Mouse (Mus musculus) cerebellum, postnatal 14 days (tissue): ENCODE data around the gene Usp32.

ENCODE experiments used
- DNase-seq, 2 experiments: peaks; one replicate each; pipeline ENCODE4 v3.0.0; 2021; ENCODE audit warnings: mixed read lengths in 2 of 2

Gene Usp32

GRCm38 (mm10) chr11:84978113-84978512, 161.8 kb downstream of the Usp32 start:
- DNase-seq = peak; percentile 80 to 90

GRCm38 (mm10) chr11:84977385-84977952, 162.5 kb downstream of the Usp32 start:
- DNase-seq = no peak

- DNase-seq = no peak
Measured at GRCm38 (mm10) chr11:84976706-84977105, 163.3 kb downstream of the Usp32 start.

- DNase-seq = no peak
Measured at GRCm38 (mm10) chr11:84974582-84974981, 165.4 kb downstream of the Usp32 start.

GRCm38 (mm10) chr11:84973661-84974060, 166.3 kb downstream of the Usp32 start:
- no peak for DNase-seq

- peak; percentile 58 to 66 for DNase-seq
Measured at GRCm38 (mm10) chr11:84972067-84972466, 167.9 kb downstream of the Usp32 start.

GRCm38 (mm10) chr11:84968775-84969174, 171.2 kb downstream of the Usp32 start:
- peak in 1 of 2 experiments; percentile 57 for DNase-seq

GRCm38 (mm10) chr11:84968309-84968708, 171.7 kb downstream of the Usp32 start:
- DNase-seq = no peak

GRCm38 (mm10) chr11:84967113-84967512, 172.8 kb downstream of the Usp32 start:
- no peak for DNase-seq

- DNase-seq = no peak
Measured at GRCm38 (mm10) chr11:84966696-84967095, 173.3 kb downstream of the Usp32 start.

- DNase-seq = peak in 1 of 2 experiments; percentile 1
Measured at GRCm38 (mm10) chr11:84963556-84963955, 176.4 kb downstream of the Usp32 start.

GRCm38 (mm10) chr11:84962536-84962935, 177.4 kb downstream of the Usp32 start:
- DNase-seq = no peak

GRCm38 (mm10) chr11:84961571-84961970, 178.4 kb downstream of the Usp32 start:
- no peak for DNase-seq

GRCm38 (mm10) chr11:84960780-84961179, 179.2 kb downstream of the Usp32 start:
- peak; percentile 83 to 87 for DNase-seq

GRCm38 (mm10) chr11:84960291-84960690, 179.7 kb downstream of the Usp32 start:
- peak in 1 of 2 experiments; percentile 44 for DNase-seq

GRCm38 (mm10) chr11:84959701-84960181, 180.2 kb downstream of the Usp32 start:
- DNase-seq = peak; percentile 62 to 65

GRCm38 (mm10) chr11:84959181-84959580, 180.8 kb downstream of the Usp32 start:
- DNase-seq = no peak

GRCm38 (mm10) chr11:84958271-84958630, 181.7 kb downstream of the Usp32 start:
- DNase-seq = no peak

GRCm38 (mm10) chr11:84957591-84958270, 182.2 kb downstream of the Usp32 start, which contains the start of gene Car4:
Gene Car4 (plus strand): TSS chr11:84957786.
- peak; percentile 74 to 80 for DNase-seq

GRCm38 (mm10) chr11:84957171-84957570, 182.8 kb downstream of the Usp32 start:
- DNase-seq = no peak

GRCm38 (mm10) chr11:84956400-84956799, 183.6 kb downstream of the Usp32 start:
- no peak for DNase-seq

GRCm38 (mm10) chr11:84952611-84953010, 187.3 kb downstream of the Usp32 start:
- no peak for DNase-seq

- peak; percentile 61 for DNase-seq
Measured at GRCm38 (mm10) chr11:84948526-84948925, 191.4 kb downstream of the Usp32 start.

GRCm38 (mm10) chr11:84948114-84948513, 191.8 kb downstream of the Usp32 start:
- no peak for DNase-seq
